Mouse (Mus musculus): ENCODE measurements at regions not wholly inside any gene's neighbourhood (a gene's known extent, or its start where the extent isn't known, plus 50 kb on each side); places are given as distances from the start of the nearest gene placed in this dataset.

GRCm38 (mm10) chr12:39952854-39953253 lies 85.0 kb downstream of the Arl4a start:
- no peak overlapping the region for H3K27ac ChIP-seq (ENCODE audit: low read depth, low read length)
- WGBS, result 76% methylated on average over 4 of the region's 4 CpGs

GRCm38 (mm10) chr12:39951911-39952310 lies 85.9 kb downstream of the Arl4a start:
- ATAC-seq (ENCODE audit: low read depth), result no peak
- no peak overlapping the region for H3K9ac ChIP-seq (replicated peaks; ENCODE audit: low read depth, low read length)
- H3K27ac ChIP-seq (ENCODE audit: low read depth, low read length), result no peak overlapping the region
- no peaks in the 10 kb centered on the region for H3K27me3 ChIP-seq (ENCODE audit: control insufficient read depth, insufficient read depth, low read length)
- H3K36me3 ChIP-seq (ENCODE audit: control insufficient read depth, insufficient read depth, low read length), result no peaks in the 10 kb centered on the region
- 90% methylated on average over 6 of the region's 6 CpGs for WGBS
- no peak overlapping the region for H3K4me3 ChIP-seq (ENCODE audit: low read depth, low read length)
- H3K4me1 ChIP-seq (ENCODE audit: control insufficient read depth, insufficient read depth, low read length), result no peaks in the 10 kb centered on the region
- no peaks in the 10 kb centered on the region for H3K9me3 ChIP-seq (ENCODE audit: control insufficient read depth, low read length)
- no peak overlapping the region for H3K4me2 ChIP-seq (ENCODE audit: low read depth, low read length)

More at GRCm38 (mm10) chr12:39952854-39953253, 85.0 kb downstream of the Arl4a start:
- no peaks in the 10 kb centered on the region for H3K9me3 ChIP-seq (ENCODE audit: control insufficient read depth, low read length)
- H3K9ac ChIP-seq (replicated peaks; ENCODE audit: low read depth, low read length), result no peak overlapping the region
- H3K36me3 ChIP-seq (ENCODE audit: control insufficient read depth, insufficient read depth, low read length), result no peaks in the 10 kb centered on the region
- H3K4me1 ChIP-seq (ENCODE audit: control insufficient read depth, insufficient read depth, low read length), result peaks cover 2% of the 10 kb centered on the region; the same call in 1 of the 2 replicates
- no peak overlapping the region for H3K4me3 ChIP-seq (ENCODE audit: low read depth, low read length)
- H3K27me3 ChIP-seq (ENCODE audit: control insufficient read depth, insufficient read depth, low read length), result no peaks in the 10 kb centered on the region
- no peak for ATAC-seq (ENCODE audit: low read depth)
- H3K4me2 ChIP-seq (ENCODE audit: low read depth, low read length), result no peak overlapping the region

- ATAC-seq (ENCODE audit: low read depth), result no peak
- 86% methylated on average over 7 of the region's 7 CpGs for WGBS
- no peak overlapping the region for H3K4me3 ChIP-seq (ENCODE audit: low read depth, low read length)
- no peak overlapping the region for H3K27ac ChIP-seq (ENCODE audit: low read depth, low read length)
- H3K4me1 ChIP-seq (ENCODE audit: control insufficient read depth, insufficient read depth, low read length), result no peaks in the 10 kb centered on the region
- H3K27me3 ChIP-seq (ENCODE audit: control insufficient read depth, insufficient read depth, low read length), result no peaks in the 10 kb centered on the region
- no peaks in the 10 kb centered on the region for H3K9me3 ChIP-seq (ENCODE audit: control insufficient read depth, low read length)
- H3K36me3 ChIP-seq (ENCODE audit: control insufficient read depth, insufficient read depth, low read length), result no peaks in the 10 kb centered on the region
- H3K4me2 ChIP-seq (ENCODE audit: low read depth, low read length), result no peak overlapping the region
- H3K9ac ChIP-seq (replicated peaks; ENCODE audit: low read depth, low read length), result no peak overlapping the region
Measured at GRCm38 (mm10) chr12:39950270-39950801, 87.5 kb downstream of the Arl4a start.

- no peak for ATAC-seq (ENCODE audit: low read depth)
- 64% methylated on average over 5 of the region's 5 CpGs for WGBS
- H3K36me3 ChIP-seq (ENCODE audit: control insufficient read depth, insufficient read depth, low read length), result no peaks in the 10 kb centered on the region
Measured at GRCm38 (mm10) chr12:39942910-39943309, 94.9 kb downstream of the Arl4a start.

DNA sequence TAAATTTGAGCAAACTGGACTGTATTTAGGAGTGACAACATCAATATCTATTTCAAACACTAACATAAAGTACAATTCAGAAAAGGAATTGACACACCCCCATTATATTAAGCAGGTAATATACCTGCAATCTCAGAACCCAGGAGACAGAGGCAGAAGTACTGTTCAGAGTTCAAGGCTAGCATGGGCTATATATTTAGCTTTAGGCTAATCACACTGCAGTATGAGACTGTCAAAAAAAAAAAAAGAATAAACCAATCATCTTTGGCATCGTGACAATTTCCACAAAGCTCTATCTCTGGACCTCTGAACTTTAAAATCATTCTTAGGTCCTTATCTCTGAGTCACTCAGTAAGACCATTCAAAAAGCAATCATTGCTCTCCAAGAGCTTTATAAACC lies 96.7 kb downstream of the Arl4a start:
- H3K27me3 ChIP-seq (ENCODE audit: control insufficient read depth, insufficient read depth, low read length), result no peaks in the 10 kb centered on the region

More at GRCm38 (mm10) chr12:39942910-39943309, 94.9 kb downstream of the Arl4a start:
- Histone ChIP-seq H3K4me3 (ENCODE audit: low read depth, low read length) (no peak overlapping the region), H3K9me3 (ENCODE audit: control insufficient read depth, low read length) (no peaks in the 10 kb centered on the region), H3K27me3 (ENCODE audit: control insufficient read depth, insufficient read depth, low read length) (no peaks in the 10 kb centered on the region), H3K9ac (replicated peaks; ENCODE audit: low read depth, low read length) (no peak overlapping the region), H3K27ac (ENCODE audit: low read depth, low read length) (no peak overlapping the region), H3K4me1 (ENCODE audit: control insufficient read depth, insufficient read depth, low read length) (no peaks in the 10 kb centered on the region), H3K4me2 (ENCODE audit: low read depth, low read length) (no peak overlapping the region)

DNA sequence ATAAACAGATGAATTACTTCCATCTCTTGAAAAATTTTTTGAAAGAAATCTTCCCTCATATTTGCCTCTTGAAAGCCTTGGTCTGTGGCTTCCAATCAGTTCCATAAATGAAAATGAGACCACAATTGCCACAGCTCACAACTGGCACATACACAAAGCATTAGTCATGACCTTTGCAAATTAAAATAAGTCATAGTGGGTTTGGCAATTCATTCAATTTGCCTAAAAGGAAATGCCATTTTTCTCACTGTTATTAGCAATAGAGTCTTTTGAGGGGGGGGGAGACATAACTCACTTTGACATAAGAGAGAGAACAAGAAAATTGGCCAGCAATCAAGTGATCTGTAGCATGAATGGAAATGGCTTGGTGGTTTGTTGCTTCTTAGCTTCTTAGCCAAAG lies 98.8 kb downstream of the Arl4a start:
- Histone ChIP-seq H3K27ac (ENCODE audit: low read depth, low read length) (no peak overlapping the region), H3K4me2 (ENCODE audit: low read depth, low read length) (no peak overlapping the region), H3K9ac (replicated peaks; ENCODE audit: low read depth, low read length) (no peak overlapping the region), H3K4me3 (ENCODE audit: low read depth, low read length) (no peak overlapping the region), H3K36me3 (ENCODE audit: control insufficient read depth, insufficient read depth, low read length) (no peaks in the 10 kb centered on the region), H3K9me3 (ENCODE audit: control insufficient read depth, low read length) (no peaks in the 10 kb centered on the region), H3K4me1 (ENCODE audit: control insufficient read depth, insufficient read depth, low read length) (no peaks in the 10 kb centered on the region), H3K27me3 (ENCODE audit: control insufficient read depth, insufficient read depth, low read length) (no peaks in the 10 kb centered on the region)
- no peak for ATAC-seq (ENCODE audit: low read depth)

More for the DNA sequence above, 96.7 kb downstream of the Arl4a start:
- no peaks in the 10 kb centered on the region for H3K4me1 ChIP-seq (ENCODE audit: control insufficient read depth, insufficient read depth, low read length)
- H3K4me3 ChIP-seq (ENCODE audit: low read depth, low read length), result no peak overlapping the region
- 93% methylated on average over 1 of the region's 1 CpGs for WGBS
- H3K4me2 ChIP-seq (ENCODE audit: low read depth, low read length), result no peak overlapping the region
- no peaks in the 10 kb centered on the region for H3K36me3 ChIP-seq (ENCODE audit: control insufficient read depth, insufficient read depth, low read length)
- no peak overlapping the region for H3K9ac ChIP-seq (replicated peaks; ENCODE audit: low read depth, low read length)
- no peak overlapping the region for H3K27ac ChIP-seq (ENCODE audit: low read depth, low read length)
- ATAC-seq (ENCODE audit: low read depth), result no peak
- H3K9me3 ChIP-seq (ENCODE audit: control insufficient read depth, low read length), result no peaks in the 10 kb centered on the region

DNA sequence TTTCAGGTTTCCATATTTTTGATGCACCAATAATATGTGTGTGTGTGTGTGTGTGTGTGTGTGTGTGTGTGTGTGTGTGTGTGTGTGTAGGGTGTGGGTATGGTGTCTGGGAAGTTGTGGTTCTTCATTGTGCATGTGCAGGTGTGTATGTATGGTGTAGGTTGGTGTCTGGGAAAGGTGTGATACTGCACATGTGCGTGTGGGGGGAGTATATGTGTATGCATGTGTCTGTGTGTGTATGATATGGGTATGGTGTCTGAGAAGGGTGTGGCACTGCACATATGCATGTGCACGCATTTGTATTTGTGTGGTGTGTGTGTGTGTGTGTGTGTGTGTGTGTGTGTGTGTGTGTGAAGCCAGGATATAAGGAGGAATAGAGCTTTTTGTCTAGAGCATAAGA lies 99.6 kb downstream of the Arl4a start:
- no peak for ATAC-seq (ENCODE audit: low read depth)
- WGBS, result 97% methylated on average over 2 of the region's 2 CpGs
- no peaks in the 10 kb centered on the region for H3K4me1 ChIP-seq (ENCODE audit: control insufficient read depth, insufficient read depth, low read length)
- H3K9me3 ChIP-seq (ENCODE audit: control insufficient read depth, low read length), result no peaks in the 10 kb centered on the region
- H3K27me3 ChIP-seq (ENCODE audit: control insufficient read depth, insufficient read depth, low read length), result no peaks in the 10 kb centered on the region
- no peak overlapping the region for H3K4me2 ChIP-seq (ENCODE audit: low read depth, low read length)
- no peak overlapping the region for H3K9ac ChIP-seq (replicated peaks; ENCODE audit: low read depth, low read length)
- H3K4me3 ChIP-seq (ENCODE audit: low read depth, low read length), result no peak overlapping the region
- no peaks in the 10 kb centered on the region for H3K36me3 ChIP-seq (ENCODE audit: control insufficient read depth, insufficient read depth, low read length)
- no peak overlapping the region for H3K27ac ChIP-seq (ENCODE audit: low read depth, low read length)

DNA sequence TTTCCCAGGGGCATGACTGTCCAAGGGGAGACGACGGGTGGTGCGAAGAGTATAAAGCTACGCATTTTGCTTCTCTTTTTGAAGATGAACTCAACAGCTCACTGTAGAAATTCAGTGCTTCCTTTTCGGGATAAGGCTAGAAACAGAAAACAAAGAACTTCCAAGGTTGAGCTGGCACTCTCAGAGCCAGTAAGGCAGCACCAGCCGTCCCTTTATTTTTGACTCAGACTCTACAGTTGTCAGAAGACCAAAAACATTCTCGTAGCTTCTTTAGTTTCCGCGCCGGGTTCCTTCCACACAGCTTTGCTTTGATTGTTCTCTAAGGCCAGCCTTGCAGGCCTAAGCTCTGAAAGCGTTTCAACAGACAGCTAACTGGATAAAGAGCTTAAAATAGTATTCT lies 101.5 kb downstream of the Arl4a start:
- WGBS, result 78% methylated on average over 11 of the region's 11 CpGs
- ATAC-seq (ENCODE audit: low read depth), result no peak

DNA sequence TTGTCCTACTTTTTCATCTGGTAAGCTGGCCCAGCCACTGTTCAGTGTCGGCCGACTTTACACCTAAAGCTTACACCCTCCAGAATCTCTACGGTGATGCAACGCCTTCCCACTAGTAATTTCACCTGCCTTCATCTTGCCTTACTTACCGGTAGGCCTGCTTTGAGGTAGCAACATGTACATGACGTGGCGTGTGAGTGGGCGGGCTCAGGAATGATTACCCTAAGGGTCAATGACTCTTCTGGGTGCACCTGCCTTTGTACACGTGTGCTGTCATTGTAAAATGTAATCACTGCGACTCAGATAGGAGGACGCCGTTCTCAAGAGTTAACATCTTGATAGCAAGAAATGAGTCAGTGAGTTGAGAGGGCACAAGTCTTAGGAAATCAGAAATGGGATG lies 102.0 kb downstream of the Arl4a start:
- H3K9ac ChIP-seq (replicated peaks; ENCODE audit: low read depth, low read length), result no peak overlapping the region
- no peak overlapping the region for H3K27ac ChIP-seq (ENCODE audit: low read depth, low read length)
- no peak overlapping the region for H3K4me2 ChIP-seq (ENCODE audit: low read depth, low read length)
- H3K27me3 ChIP-seq (ENCODE audit: control insufficient read depth, insufficient read depth, low read length), result no peaks in the 10 kb centered on the region
- H3K4me1 ChIP-seq (ENCODE audit: control insufficient read depth, insufficient read depth, low read length), result no peaks in the 10 kb centered on the region
- no peak for ATAC-seq (ENCODE audit: low read depth)
- H3K36me3 ChIP-seq (ENCODE audit: control insufficient read depth, insufficient read depth, low read length), result no peaks in the 10 kb centered on the region
- H3K4me3 ChIP-seq (ENCODE audit: low read depth, low read length), result no peak overlapping the region
- no peaks in the 10 kb centered on the region for H3K9me3 ChIP-seq (ENCODE audit: control insufficient read depth, low read length)
- WGBS, result 87% methylated on average over 12 of the region's 12 CpGs

More for the DNA sequence above, 101.5 kb downstream of the Arl4a start:
- Histone ChIP-seq H3K36me3 (ENCODE audit: control insufficient read depth, insufficient read depth, low read length) (no peaks in the 10 kb centered on the region), H3K4me1 (ENCODE audit: control insufficient read depth, insufficient read depth, low read length) (no peaks in the 10 kb centered on the region), H3K9ac (replicated peaks; ENCODE audit: low read depth, low read length) (no peak overlapping the region), H3K4me2 (ENCODE audit: low read depth, low read length) (no peak overlapping the region), H3K4me3 (ENCODE audit: low read depth, low read length) (no peak overlapping the region), H3K27me3 (ENCODE audit: control insufficient read depth, insufficient read depth, low read length) (no peaks in the 10 kb centered on the region), H3K27ac (ENCODE audit: low read depth, low read length) (no peak overlapping the region), H3K9me3 (ENCODE audit: control insufficient read depth, low read length) (no peaks in the 10 kb centered on the region)

Measured in neural tube, embryonic 14.5 days (tissue).